8 mouse cellular contexts compared by ENCODE assay signal in the genomic region with DNA sequence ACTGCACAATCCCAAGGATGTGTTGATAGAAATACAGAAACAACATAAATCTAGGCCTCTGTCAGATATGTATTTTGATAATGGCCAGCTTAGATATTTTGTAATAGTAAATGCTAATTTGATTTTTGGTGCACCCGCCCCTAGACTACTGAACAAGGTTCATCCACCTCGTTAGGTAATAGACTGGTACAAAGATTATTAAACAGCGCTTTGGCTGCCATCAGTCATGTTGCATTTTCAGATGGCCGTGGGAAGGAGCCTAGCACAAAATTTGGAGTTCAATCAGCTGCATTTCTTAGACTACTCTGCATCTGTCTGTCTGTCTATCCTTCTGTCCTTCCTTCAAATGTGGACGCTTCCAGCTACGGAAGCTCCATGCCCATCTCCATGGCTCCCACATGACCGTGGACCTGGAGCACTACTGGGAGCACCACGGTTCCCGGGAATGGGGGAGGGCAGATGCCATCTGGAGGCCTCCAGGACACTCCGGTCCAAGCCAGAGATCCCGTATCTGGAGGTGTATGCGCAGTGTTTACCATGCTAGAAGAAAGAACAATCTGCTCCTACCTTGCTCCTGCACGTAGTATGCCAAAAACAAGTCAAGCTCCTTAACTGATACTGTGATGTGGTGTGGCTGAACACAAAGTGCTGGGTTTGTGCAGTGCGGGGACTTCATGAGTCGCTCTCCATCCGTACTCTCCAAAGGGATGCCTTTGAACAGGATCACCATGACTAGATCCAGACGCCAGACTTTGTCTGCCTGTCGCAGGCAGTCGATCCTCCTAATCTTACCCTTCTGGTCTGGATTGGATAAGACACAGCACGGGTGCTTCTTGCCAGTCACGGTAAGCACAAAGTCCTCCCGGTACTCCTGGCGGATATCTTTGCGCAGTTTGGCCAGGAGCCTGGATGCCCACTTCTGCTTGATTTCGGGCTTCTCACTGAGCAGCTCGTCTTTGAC.
DNase-seq lines count a peak whose midpoint lies in the region; ATAC-seq lines count a peak whose summit lies in the region.

No protein-coding gene starts in this region.

- peaks cover 39% of the 10 kb centered on the region for H3K4me1 ChIP-seq in lung, embryonic 16.5 days (replicated peaks; ENCODE audit: control insufficient read depth, insufficient read depth, low read length)
- H3K4me1 ChIP-seq in forebrain, embryonic 13.5 days, result peaks cover 59% of the 10 kb centered on the region
- H3K4me1 ChIP-seq in neural tube, embryonic 14.5 days (ENCODE audit: control insufficient read depth, insufficient read depth, low read length), result peaks cover 15% of the 10 kb centered on the region
- peaks cover 13% of the 10 kb centered on the region for H3K4me1 ChIP-seq in kidney, embryonic 15.5 days

- peak overlapping the region; percentile 31 for H3K4me3 ChIP-seq in lung, embryonic 16.5 days (ENCODE audit: low read length)
- peak overlapping the region; percentile 40 for H3K4me3 ChIP-seq in forebrain, embryonic 13.5 days
- H3K4me3 ChIP-seq in neural tube, embryonic 14.5 days (ENCODE audit: low read depth, low read length), result peak overlapping the region; percentile 81
- H3K4me3 ChIP-seq in kidney, embryonic 15.5 days (replicated peaks), result no peak overlapping the region

- peak overlapping the region; percentile 23 for H3K27ac ChIP-seq in lung, embryonic 16.5 days (ENCODE audit: low read length)
- H3K27ac ChIP-seq in forebrain, embryonic 13.5 days, result peak overlapping the region; percentile 88
- peak overlapping the region; percentile 76 for H3K27ac ChIP-seq in neural tube, embryonic 14.5 days (ENCODE audit: low read depth, low read length)
- no peak overlapping the region for H3K27ac ChIP-seq in kidney, embryonic 15.5 days

- peak overlapping the region; percentile 4; the same call in 1 of the 2 replicates for H3K9ac ChIP-seq in lung, embryonic 16.5 days (ENCODE audit: low read length)
- peak overlapping the region; percentile 81 for H3K9ac ChIP-seq in forebrain, embryonic 13.5 days
- peak overlapping the region; percentile 46 for H3K9ac ChIP-seq in neural tube, embryonic 14.5 days (replicated peaks; ENCODE audit: low read depth, low read length)
- H3K9ac ChIP-seq in kidney, embryonic 15.5 days, result no peak overlapping the region

- no peaks in the 10 kb centered on the region for H3K27me3 ChIP-seq in lung, embryonic 16.5 days (ENCODE audit: control insufficient read depth, insufficient read depth, low read depth, low read length)
- no peaks in the 10 kb centered on the region for H3K27me3 ChIP-seq in forebrain, embryonic 13.5 days
- H3K27me3 ChIP-seq in neural tube, embryonic 14.5 days (ENCODE audit: control insufficient read depth, insufficient read depth, low read length), result no peaks in the 10 kb centered on the region
- peaks cover 47% of the 10 kb centered on the region for H3K27me3 ChIP-seq in kidney, embryonic 15.5 days

- peak overlapping the region; percentile 47 for H3K4me2 ChIP-seq in lung, embryonic 16.5 days (ENCODE audit: low read depth, low read length)
- peak overlapping the region; percentile 70 for H3K4me2 ChIP-seq in forebrain, embryonic 13.5 days
- H3K4me2 ChIP-seq in neural tube, embryonic 14.5 days (ENCODE audit: low read depth, low read length), result peak overlapping the region; percentile 93
- H3K4me2 ChIP-seq in kidney, embryonic 15.5 days, result no peak overlapping the region

- 64% methylated on average over 26 of the region's 26 CpGs for WGBS in lung, embryonic 16.5 days
- 74% methylated on average over 26 of the region's 26 CpGs for WGBS in forebrain, embryonic 13.5 days
- WGBS in neural tube, embryonic 14.5 days, result 77% methylated on average over 26 of the region's 26 CpGs
- WGBS in kidney, embryonic 15.5 days, result 91% methylated on average over 26 of the region's 26 CpGs

- peak; percentile 27 for DNase-seq in gastrocnemius, postnatal 10 days
- DNase-seq in gastrocnemius, adult 8-10 months (ENCODE audit: low spot score in 2 of 2), result no peak
- DNase-seq in lung, postnatal 4 days, result no peak
- no peak for DNase-seq in gastrocnemius, postnatal 4 days (ENCODE audit: low spot score in 2 of 2)

- H3K36me3 ChIP-seq in lung, embryonic 16.5 days (ENCODE audit: control insufficient read depth, insufficient read depth, low read length), result peaks cover 8% of the 10 kb centered on the region; the same call in 1 of the 2 replicates
- peaks cover 17% of the 10 kb centered on the region for H3K36me3 ChIP-seq in forebrain, embryonic 13.5 days (ENCODE audit: poor library complexity, severe bottlenecking)
- H3K36me3 ChIP-seq in neural tube, embryonic 14.5 days (ENCODE audit: control insufficient read depth, insufficient read depth, low read length), result no peaks in the 10 kb centered on the region
- H3K36me3 ChIP-seq in kidney, embryonic 15.5 days, result peaks cover 20% of the 10 kb centered on the region

- H3K9me3 ChIP-seq in lung, embryonic 16.5 days (ENCODE audit: control insufficient read depth, low read length), result no peaks in the 10 kb centered on the region
- no peaks in the 10 kb centered on the region for H3K9me3 ChIP-seq in forebrain, embryonic 13.5 days (replicated peaks)
- H3K9me3 ChIP-seq in neural tube, embryonic 14.5 days (ENCODE audit: control insufficient read depth, low read length), result no peaks in the 10 kb centered on the region
- H3K9me3 ChIP-seq in kidney, embryonic 15.5 days (replicated peaks), result no peaks in the 10 kb centered on the region

- peak; percentile 31 for ATAC-seq in lung, embryonic 16.5 days (ENCODE audit: low read depth)
- peak; percentile 2; the same call in 1 of the 2 replicates for ATAC-seq in forebrain, embryonic 13.5 days
- ATAC-seq in neural tube, embryonic 14.5 days (ENCODE audit: low read depth), result no peak
- no peak for ATAC-seq in kidney, embryonic 15.5 days (replicated peaks; ENCODE audit: low FRiP score)

Comparison
In these comparisons a context has a peak if more than half of its experiments do, and no peak if none do; other contexts are left out.
1. ATAC-seq: peak in lung, embryonic 16.5 days (single experiment) and forebrain, embryonic 13.5 days (single experiment); none in neural tube, embryonic 14.5 days (single experiment) and kidney, embryonic 15.5 days (single experiment).